Mouse (Mus musculus) lung, postnatal 0 days (tissue): ENCODE measurements around the gene Sae1. TPM values are rescaled to one million over a fixed set of nuclear protein-coding genes. Genes with fewer than 3 reads are reported as not detected.
A peak's percentile ranks its signal among the peaks of the same experiment; 100 is the strongest.

ENCODE experiments used
- ATAC-seq: fragments of 200-750 bp; cut with Nextera tagmentation; 2 replicates; pipeline ENCODE4 v1.8.0; 2017; ENCODE audit warnings: moderate library complexity
- DNase-seq: peaks from one replicate; pipeline ENCODE4 v3.0.0-alpha.2; 2016; ENCODE audit warnings: low spot score
- H3K27ac ChIP-seq: fragments of 300-500 bp; sonication (generic); 2 replicates; pipeline ENCODE4 v1.5.1; 2014; ENCODE audit warnings: antibody characterized with exemption, mild to moderate bottlenecking, low read length, mixed read lengths
- H3K27me3 ChIP-seq: fragments of 300-500 bp; sonication (generic); replicated peaks from 2 replicates; pipeline ENCODE4 v1.6.1; 2014; ENCODE audit warnings: low read length, mixed read lengths; ENCODE audit not compliant: insufficient read depth
- H3K36me3 ChIP-seq: fragments of 300-500 bp; sonication (generic); 2 replicates; pipeline ENCODE4 v1.6.1; 2014; ENCODE audit warnings: low read length, mixed read lengths; ENCODE audit not compliant: insufficient read depth
- H3K4me1 ChIP-seq: fragments of 300-500 bp; sonication (generic); 2 replicates; pipeline ENCODE4 v1.6.1; 2014; ENCODE audit warnings: antibody characterized with exemption, low read depth, low read length, mixed read lengths; ENCODE audit not compliant: insufficient read depth
- H3K4me2 ChIP-seq: fragments of 300-500 bp; sonication (generic); replicated peaks from 2 replicates; pipeline ENCODE4 v1.6.1; 2014; ENCODE audit warnings: low read depth, mild to moderate bottlenecking, low read length, moderate library complexity, mixed read lengths
- H3K4me3 ChIP-seq: fragments of 300-500 bp; sonication (generic); 2 replicates; pipeline ENCODE4 v1.5.1; 2014; ENCODE audit warnings: low read depth, low read length
- H3K9ac ChIP-seq: fragments of 300-500 bp; sonication (generic); replicated peaks from 2 replicates; pipeline ENCODE4 v1.6.1; 2014; ENCODE audit warnings: low read depth, mild to moderate bottlenecking
- H3K9me3 ChIP-seq: fragments of 300-500 bp; sonication (generic); 2 replicates; pipeline ENCODE4 v1.6.1; 2016; ENCODE audit warnings: low read length, mixed read lengths
- CTCF ChIP-seq: IDR thresholded peaks from 2 replicates; pipeline ENCODE4 v1.5.1; 2016; ENCODE audit warnings: antibody characterized with exemption, mild to moderate bottlenecking
- EP300 ChIP-seq: IDR thresholded peaks from 2 replicates; pipeline ENCODE4 v1.6.1; 2016; ENCODE audit warnings: antibody characterized with exemption, mild to moderate bottlenecking, control low read depth
- WGBS: fragments of 180-500 bp; shearing (Covaris S2); extraction: QIAGEN DNeasy Blood & Tissue Kit; methylation state at CpG from one replicate; pipeline ENCODE4 v1.1.7; 2014; 5-methylcytosine and 5-hydroxymethylcytosine counted together
- polyA plus RNA-seq: library from polyadenylated mRNA; unstranded; fragments of >200 nt; fragmentation: Nextera tagmentation; extraction: Ambion mirVana; gene quantifications from 2 replicates; pipeline ENCODE4 v1.2.1, GENCODE M21; 2015

The Sae1 gene
- polyA plus RNA-seq, 1 experiment from 2014 or later: 84.8 TPM

DNA sequence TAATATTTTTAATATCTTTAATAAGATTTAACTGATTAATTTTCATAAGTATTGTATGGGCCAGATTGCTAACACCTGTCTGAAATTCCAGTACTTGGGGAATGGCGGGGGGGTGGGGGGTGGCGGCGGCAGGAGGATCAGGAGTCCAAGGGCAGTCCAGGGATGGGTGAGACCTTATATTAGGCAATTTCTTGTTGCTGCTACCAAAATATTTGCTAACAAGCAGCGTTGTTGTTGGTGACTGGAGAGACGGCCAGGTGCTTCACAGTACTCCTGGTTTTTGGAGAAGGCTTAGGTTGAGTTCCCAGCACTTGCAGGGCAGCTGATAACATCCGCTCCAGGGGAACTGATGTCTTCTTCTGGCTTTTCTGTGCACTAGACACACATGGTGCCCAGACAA lies 67.1 kb downstream of the Sae1 start:
- no peak overlapping the region for H3K4me3 ChIP-seq
- ATAC-seq: no peak
- no peak for DNase-seq
- peaks cover 8% of the 10 kb centered on the region; the same call in 1 of the 2 replicates for H3K36me3 ChIP-seq
- H3K27ac ChIP-seq: no peak overlapping the region
- H3K27me3 ChIP-seq: no peaks in the 10 kb centered on the region
- no peaks in the 10 kb centered on the region for H3K9me3 ChIP-seq
- H3K4me2 ChIP-seq: no peak overlapping the region
- no peak for TF ChIP-seq EP300
- no peak for TF ChIP-seq CTCF
- WGBS: 86% methylated on average over 6 of the region's 6 CpGs
- no peaks in the 10 kb centered on the region for H3K4me1 ChIP-seq
- H3K9ac ChIP-seq: no peak overlapping the region

DNA sequence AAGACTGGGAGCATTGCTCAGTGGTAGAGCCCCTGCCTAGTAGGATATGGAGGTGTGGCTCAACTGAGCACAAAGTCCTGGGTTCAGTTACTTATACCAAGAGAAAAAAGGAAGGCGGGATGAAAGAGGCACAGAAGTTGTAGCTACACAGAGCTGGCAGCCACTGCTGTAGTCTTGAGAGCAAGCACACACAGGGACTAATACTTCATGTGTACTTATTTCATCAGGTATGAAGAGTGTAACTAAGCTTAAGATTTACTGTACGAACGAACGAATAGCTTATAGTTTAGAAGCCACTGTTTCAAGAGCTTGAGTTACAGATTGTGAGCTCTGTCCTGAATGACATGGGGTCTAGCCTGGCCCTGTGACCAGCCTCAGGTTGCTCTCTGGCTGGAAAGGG lies 68.4 kb downstream of the Sae1 start:
- DNase-seq: peak; percentile 58
- Histone ChIP-seq H3K9me3 (no peaks in the 10 kb centered on the region), H3K4me1 (0 out of 2 replicates have a peak, but pooled peaks cover 2% of the 10 kb centered on the region), H3K4me3 (no peak overlapping the region), H3K27ac (peak overlapping the region; percentile 54), H3K36me3 (peaks cover 8% of the 10 kb centered on the region; the same call in 1 of the 2 replicates), H3K9ac (no peak overlapping the region), H3K4me2 (no peak overlapping the region), H3K27me3 (no peaks in the 10 kb centered on the region)
- peak; percentile 52 for ATAC-seq
- TF ChIP-seq EP300 (no peak), CTCF (no peak)
- WGBS: 66% methylated on average over 4 of the region's 4 CpGs

DNA sequence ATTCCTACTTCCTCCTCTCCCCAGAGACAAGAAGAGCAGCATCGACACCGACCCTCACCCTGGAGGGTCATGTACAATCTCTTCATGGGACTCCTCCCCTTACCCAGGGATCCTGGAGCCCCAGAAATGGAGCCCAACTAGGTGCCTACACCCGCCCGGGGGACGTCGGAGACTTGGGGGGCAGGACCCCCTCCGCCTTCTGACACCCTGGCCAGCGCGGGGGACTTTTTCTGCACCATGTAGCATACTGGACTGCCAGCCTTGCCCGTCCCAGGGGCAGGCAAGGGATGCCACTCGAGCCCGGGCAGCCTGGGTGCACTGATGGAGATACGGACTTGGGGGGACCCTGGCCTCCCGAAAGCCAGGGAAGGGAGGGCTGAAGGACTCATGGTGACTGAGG lies 70.5 kb downstream of the Sae1 start:
- no peak for ATAC-seq
- no peak overlapping the region for H3K4me3 ChIP-seq
- no peak overlapping the region for H3K4me2 ChIP-seq
- H3K9ac ChIP-seq: no peak overlapping the region
- TF ChIP-seq EP300 (no peak), CTCF (no peak)
- no peak overlapping the region for H3K27ac ChIP-seq
- WGBS: 79% methylated on average over 14 of the region's 14 CpGs
- DNase-seq: no peak
- H3K27me3 ChIP-seq: no peaks in the 10 kb centered on the region
- peaks cover 9% of the 10 kb centered on the region; the same call in 1 of the 2 replicates for H3K4me1 ChIP-seq
- H3K36me3 ChIP-seq: peaks cover 8% of the 10 kb centered on the region; the same call in 1 of the 2 replicates
- no peaks in the 10 kb centered on the region for H3K9me3 ChIP-seq

DNA sequence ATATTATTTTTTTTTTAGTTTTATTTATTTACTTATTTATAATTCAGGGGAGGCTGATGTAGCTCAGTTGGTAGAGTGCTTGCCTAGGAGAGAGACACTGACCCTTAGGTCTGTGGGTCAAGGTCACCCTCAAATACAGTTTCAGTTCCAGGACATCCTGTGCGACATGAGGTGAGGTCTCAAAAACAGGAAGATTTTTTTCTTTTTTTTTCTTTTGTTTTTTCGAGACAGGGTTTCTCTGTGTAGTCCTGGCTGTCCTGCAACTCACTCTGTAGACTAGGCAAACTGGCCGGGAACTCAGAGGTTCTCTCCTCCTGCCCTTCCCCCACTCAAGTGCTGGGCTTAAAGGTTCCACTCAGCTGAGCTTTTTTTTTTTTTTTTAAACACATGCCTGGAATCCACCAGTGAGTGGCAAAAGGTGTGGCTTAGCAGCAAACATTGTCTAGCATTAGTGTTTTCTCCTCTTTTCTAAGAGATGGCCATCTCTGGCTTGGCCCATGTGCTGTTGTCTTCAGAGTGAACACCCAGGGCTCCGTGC lies 72.3 kb downstream of the Sae1 start:
- Histone ChIP-seq H3K4me1 (peaks cover 9% of the 10 kb centered on the region; the same call in 1 of the 2 replicates), H3K9me3 (no peaks in the 10 kb centered on the region), H3K36me3 (peaks cover 8% of the 10 kb centered on the region; the same call in 1 of the 2 replicates), H3K9ac (no peak overlapping the region), H3K27me3 (no peaks in the 10 kb centered on the region), H3K4me2 (no peak overlapping the region), H3K27ac (peak overlapping the region; percentile 4; the same call in 1 of the 2 replicates), H3K4me3 (no peak overlapping the region)
- TF ChIP-seq CTCF (no peak), EP300 (peak; percentile 37; the same call in 1 of the 2 replicates)
- WGBS: 35% methylated on average over 4 of the region's 4 CpGs
- ATAC-seq (no peak), DNase-seq (peak; percentile 81)

DNA sequence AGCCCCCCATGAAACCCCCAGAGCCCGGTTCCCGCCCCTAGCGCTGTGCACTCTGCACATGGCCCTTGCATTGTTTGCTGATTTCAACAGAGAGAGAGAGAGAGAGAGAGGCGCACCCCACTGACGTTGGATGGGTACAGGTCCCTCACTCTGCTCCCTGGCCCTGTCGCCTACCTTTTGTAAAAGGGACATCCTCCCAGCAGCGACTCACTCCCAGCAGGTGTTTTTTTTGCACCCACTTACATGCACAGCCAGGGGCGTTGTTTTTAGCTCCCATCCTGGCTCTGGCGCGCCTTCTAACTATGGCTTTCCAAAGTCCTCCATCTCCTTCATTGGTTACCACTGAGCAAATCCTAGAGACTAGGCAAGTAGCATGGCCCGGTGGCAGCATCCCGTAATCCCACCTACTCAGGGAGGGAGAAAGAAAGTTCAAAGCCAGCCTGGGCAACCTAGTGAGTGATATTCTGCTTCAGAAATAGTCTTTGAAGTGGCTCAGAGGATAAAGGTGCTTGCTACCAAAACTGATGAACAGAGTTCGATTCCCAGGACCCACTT lies 73.3 kb downstream of the Sae1 start:
- ATAC-seq (no peak), DNase-seq (no peak)
- Histone ChIP-seq H3K9ac (no peak overlapping the region), H3K4me3 (peak overlapping the region; percentile 80), H3K9me3 (no peaks in the 10 kb centered on the region), H3K4me2 (peak overlapping the region; percentile 88), H3K36me3 (peaks cover 8% of the 10 kb centered on the region; the same call in 1 of the 2 replicates), H3K4me1 (peaks cover 9% of the 10 kb centered on the region; the same call in 1 of the 2 replicates), H3K27me3 (no peaks in the 10 kb centered on the region), H3K27ac (peak overlapping the region; percentile 99)
- WGBS: 14% methylated on average over 9 of the region's 13 CpGs
- TF ChIP-seq CTCF: peak; percentile 0; the same call in 1 of the 2 replicates
- no peak for TF ChIP-seq EP300

DNA sequence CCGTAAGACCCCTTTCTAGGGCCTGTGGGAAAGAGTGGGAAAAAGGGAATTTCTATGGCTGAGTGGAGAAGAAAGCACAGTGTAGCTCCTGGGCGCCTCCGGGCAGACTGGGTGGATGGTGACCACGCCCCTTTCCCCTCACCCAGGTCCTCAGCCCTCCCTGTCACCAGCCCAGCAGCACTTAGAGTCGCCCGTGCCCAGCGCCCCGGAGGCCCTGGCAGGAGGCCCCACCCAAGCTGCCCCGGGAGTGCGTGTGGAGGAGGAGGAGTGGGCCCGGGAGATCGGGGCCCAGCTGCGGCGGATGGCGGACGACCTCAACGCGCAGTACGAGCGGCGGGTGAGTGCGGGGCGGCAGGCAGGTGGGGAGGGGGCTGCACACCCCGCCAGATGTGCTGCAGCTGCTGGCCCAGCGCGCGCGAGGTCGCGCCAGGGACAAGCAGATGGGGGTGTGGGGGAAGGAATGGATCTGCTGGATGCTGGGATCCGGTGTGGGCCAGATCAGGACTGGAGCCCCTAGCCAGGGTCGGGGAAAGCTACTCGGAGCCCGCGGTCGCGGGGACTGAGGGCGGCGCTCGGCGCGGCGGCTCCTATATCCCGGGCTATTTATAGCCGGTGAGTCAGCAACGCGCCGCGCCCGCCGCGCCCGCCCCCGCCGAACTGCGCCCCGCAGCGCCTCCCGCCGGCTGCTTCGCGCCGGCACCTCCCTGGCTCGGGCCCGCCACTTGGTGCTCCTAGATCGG lies 74.0 kb downstream of the Sae1 start:
- ATAC-seq: peak; percentile 70
- Histone ChIP-seq H3K27ac (peak overlapping the region; percentile 99), H3K9ac (peak overlapping the region; percentile 96), H3K4me2 (peak overlapping the region; percentile 88), H3K4me1 (peaks cover 12% of the 10 kb centered on the region; the same call in 1 of the 2 replicates), H3K36me3 (peaks cover 8% of the 10 kb centered on the region; the same call in 1 of the 2 replicates), H3K27me3 (no peaks in the 10 kb centered on the region), H3K9me3 (no peaks in the 10 kb centered on the region), H3K4me3 (peak overlapping the region; percentile 80)
- peak; percentile 93 for DNase-seq
- 1% methylated on average over 24 of the region's 66 CpGs for WGBS
- no peak for TF ChIP-seq EP300
- 0 out of 2 replicates have a peak, but pooled peaks have one; percentile 33 for TF ChIP-seq CTCF
